Mouse (Mus musculus) liver, embryonic 13.5 days (tissue): Measurements from ENCODE around the gene Fam114a1. TPM values are rescaled to one million over a fixed set of nuclear protein-coding genes. Genes with fewer than 3 reads are reported as not detected.

Experiments
- ATAC-seq: fragments of 200-750 bp; cut with Nextera tagmentation; 2 replicates; pipeline ENCODE4 v1.8.0; 2017; ENCODE audit warnings: low read depth, mild to moderate bottlenecking, moderate number of reproducible peaks, moderate library complexity
- DNase-seq: peaks from one replicate; pipeline ENCODE4 v3.0.0; 2022
- H3K27ac ChIP-seq: fragments of 300-500 bp; sonication (generic); 2 replicates; pipeline ENCODE4 v1.5.1; 2015; ENCODE audit warnings: moderate library complexity, mild to moderate bottlenecking, inconsistent platforms
- H3K27me3 ChIP-seq: fragments of 300-500 bp; sonication (generic); 2 replicates; pipeline ENCODE4 v1.6.1; 2015; ENCODE audit warnings: mild to moderate bottlenecking, inconsistent platforms
- H3K36me3 ChIP-seq: fragments of 300-500 bp; sonication (generic); 2 replicates; pipeline ENCODE4 v1.6.1; 2015; ENCODE audit warnings: mild to moderate bottlenecking, inconsistent platforms
- H3K4me1 ChIP-seq: fragments of 300-500 bp; sonication (generic); replicated peaks from 2 replicates; pipeline ENCODE4 v1.6.1; 2015; ENCODE audit warnings: inconsistent platforms
- H3K4me2 ChIP-seq: fragments of 300-500 bp; sonication (generic); 2 replicates; pipeline ENCODE4 v1.6.1; 2015; ENCODE audit warnings: inconsistent platforms, mild to moderate bottlenecking, moderate library complexity
- H3K4me3 ChIP-seq: fragments of 300-500 bp; sonication (generic); replicated peaks from 2 replicates; pipeline ENCODE4 v1.5.1; 2015; ENCODE audit warnings: mild to moderate bottlenecking, inconsistent platforms
- H3K9ac ChIP-seq: fragments of 300-500 bp; sonication (generic); 2 replicates; pipeline ENCODE4 v1.6.1; 2015; ENCODE audit warnings: mild to moderate bottlenecking, inconsistent platforms
- H3K9me3 ChIP-seq: fragments of 300-500 bp; sonication (generic); replicated peaks from 2 replicates; pipeline ENCODE4 v1.6.1; 2016; ENCODE audit warnings: inconsistent platforms
- WGBS: fragments of 180-500 bp; shearing (Covaris S2); methylation state at CpG from one replicate; pipeline ENCODE4 v1.1.7; 2015; ENCODE audit not compliant: insufficient replicate concordance; 5-methylcytosine and 5-hydroxymethylcytosine counted together
- polyA plus RNA-seq: library from polyadenylated mRNA; unstranded; fragments of >200 nt; fragmentation: Nextera tagmentation; extraction: Ambion mirVana; gene quantifications from 2 replicates; pipeline ENCODE4 v1.2.1, GENCODE M21; 2015

Fam114a1 gene
- polyA plus RNA-seq, 1 experiment from 2014 or later = 12.3 TPM

- H3K4me2 ChIP-seq = no peak overlapping the region
- no peak for DNase-seq
- WGBS = 66% methylated on average over 11 of the region's 11 CpGs
These were observed 69.1 kb downstream of the Fam114a1 start for GRCm38 (mm10) chr5:65038811-65039571.

GRCm38 (mm10) chr5:65040463-65040862 is 70.6 kb downstream of the Fam114a1 start:
- Histone ChIP-seq H3K27me3 (no peaks in the 10 kb centered on the region), H3K36me3 (0 out of 2 replicates have a peak, but pooled peaks cover 4% of the 10 kb centered on the region), H3K9ac (no peak overlapping the region), H3K27ac (no peak overlapping the region), H3K4me3 (no peak overlapping the region), H3K4me2 (no peak overlapping the region), H3K9me3 (no peaks in the 10 kb centered on the region), H3K4me1 (no peaks in the 10 kb centered on the region)
- WGBS = 54% methylated on average over 5 of the region's 5 CpGs
- ATAC-seq (no peak), DNase-seq (no peak)

More at GRCm38 (mm10) chr5:65038811-65039571, 69.1 kb downstream of the Fam114a1 start:
- no peaks in the 10 kb centered on the region for H3K4me1 ChIP-seq
- no peak overlapping the region for H3K27ac ChIP-seq
- no peak for ATAC-seq
- 0 out of 2 replicates have a peak, but pooled peaks cover 4% of the 10 kb centered on the region for H3K36me3 ChIP-seq
- no peak overlapping the region for H3K4me3 ChIP-seq
- no peaks in the 10 kb centered on the region for H3K27me3 ChIP-seq
- H3K9ac ChIP-seq = no peak overlapping the region
- H3K9me3 ChIP-seq = no peaks in the 10 kb centered on the region

DNA sequence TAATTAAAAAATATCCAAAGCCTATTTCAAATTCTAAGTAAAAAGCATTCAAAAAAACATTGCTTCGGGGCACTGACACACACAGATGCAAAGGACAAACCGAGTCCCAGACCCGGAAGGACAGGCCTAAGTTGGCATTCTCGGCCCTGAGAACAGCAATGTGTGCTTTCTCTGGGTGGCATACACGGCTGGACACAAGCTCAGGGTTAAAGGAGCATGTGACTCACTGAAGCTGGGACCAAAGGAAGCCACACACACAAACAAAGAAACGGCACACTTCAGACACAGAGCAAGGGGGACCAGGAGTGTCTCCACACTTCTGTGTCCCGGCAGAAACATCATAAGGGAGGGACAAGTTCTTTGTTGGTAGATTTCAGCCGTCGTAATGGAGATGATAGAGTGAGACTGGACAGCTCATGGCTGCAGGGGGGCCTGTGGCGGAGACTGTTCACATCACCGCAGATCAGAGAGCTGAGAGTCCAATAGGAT is 73.6 kb downstream of the Fam114a1 start:
- no peak overlapping the region for H3K27ac ChIP-seq
- no peak for DNase-seq
- H3K4me2 ChIP-seq = no peak overlapping the region

DNA sequence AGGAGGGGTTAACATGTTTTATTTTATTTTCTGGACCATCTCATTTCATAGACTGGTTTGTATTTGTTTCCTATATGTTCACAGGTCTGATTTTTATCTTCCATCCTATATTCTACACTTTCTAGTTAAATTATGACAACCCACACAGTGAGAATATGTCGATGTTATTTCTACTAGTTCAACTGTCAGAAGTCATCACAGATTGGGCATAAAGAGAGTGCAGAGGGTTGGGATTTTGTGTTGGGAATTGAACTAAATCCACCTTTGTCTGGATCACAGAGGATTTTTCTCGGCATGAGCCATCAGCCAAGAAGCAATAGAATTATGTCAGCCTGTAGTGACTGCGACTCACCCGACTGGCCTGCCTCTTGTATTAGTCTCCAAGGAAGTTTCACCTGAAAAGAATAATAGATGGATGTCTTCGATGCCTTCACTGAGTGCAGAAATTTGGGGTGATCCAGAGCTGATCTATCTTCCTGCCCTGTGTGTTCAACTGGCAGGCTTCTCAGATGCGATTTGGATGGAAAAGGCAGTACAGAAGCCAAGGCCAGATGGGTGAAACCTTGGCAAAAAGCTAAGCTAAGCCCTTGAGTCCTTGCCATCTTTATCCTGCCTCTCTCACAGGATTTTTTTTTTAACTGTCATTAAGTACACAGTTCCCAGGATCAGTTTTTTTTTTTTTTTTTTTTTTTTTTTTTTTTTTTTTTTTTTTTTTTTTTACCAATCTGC is 75.9 kb downstream of the Fam114a1 start:
- ATAC-seq (no peak), DNase-seq (no peak)
- H3K4me1 ChIP-seq = no peaks in the 10 kb centered on the region
- no peaks in the 10 kb centered on the region for H3K27me3 ChIP-seq
- 75% methylated on average over 6 of the region's 6 CpGs for WGBS
- no peak overlapping the region for H3K27ac ChIP-seq
- no peaks in the 10 kb centered on the region for H3K36me3 ChIP-seq
- no peak overlapping the region for H3K9ac ChIP-seq
- H3K4me3 ChIP-seq = no peak overlapping the region
- H3K4me2 ChIP-seq = no peak overlapping the region
- H3K9me3 ChIP-seq = no peaks in the 10 kb centered on the region

More for the DNA sequence above, 73.6 kb downstream of the Fam114a1 start:
- H3K4me1 ChIP-seq = no peaks in the 10 kb centered on the region
- no peak overlapping the region for H3K9ac ChIP-seq
- H3K36me3 ChIP-seq = 0 out of 2 replicates have a peak, but pooled peaks cover 4% of the 10 kb centered on the region
- H3K27me3 ChIP-seq = no peaks in the 10 kb centered on the region
- no peak for ATAC-seq
- H3K9me3 ChIP-seq = no peaks in the 10 kb centered on the region
- H3K4me3 ChIP-seq = no peak overlapping the region
- 72% methylated on average over 11 of the region's 11 CpGs for WGBS

DNA sequence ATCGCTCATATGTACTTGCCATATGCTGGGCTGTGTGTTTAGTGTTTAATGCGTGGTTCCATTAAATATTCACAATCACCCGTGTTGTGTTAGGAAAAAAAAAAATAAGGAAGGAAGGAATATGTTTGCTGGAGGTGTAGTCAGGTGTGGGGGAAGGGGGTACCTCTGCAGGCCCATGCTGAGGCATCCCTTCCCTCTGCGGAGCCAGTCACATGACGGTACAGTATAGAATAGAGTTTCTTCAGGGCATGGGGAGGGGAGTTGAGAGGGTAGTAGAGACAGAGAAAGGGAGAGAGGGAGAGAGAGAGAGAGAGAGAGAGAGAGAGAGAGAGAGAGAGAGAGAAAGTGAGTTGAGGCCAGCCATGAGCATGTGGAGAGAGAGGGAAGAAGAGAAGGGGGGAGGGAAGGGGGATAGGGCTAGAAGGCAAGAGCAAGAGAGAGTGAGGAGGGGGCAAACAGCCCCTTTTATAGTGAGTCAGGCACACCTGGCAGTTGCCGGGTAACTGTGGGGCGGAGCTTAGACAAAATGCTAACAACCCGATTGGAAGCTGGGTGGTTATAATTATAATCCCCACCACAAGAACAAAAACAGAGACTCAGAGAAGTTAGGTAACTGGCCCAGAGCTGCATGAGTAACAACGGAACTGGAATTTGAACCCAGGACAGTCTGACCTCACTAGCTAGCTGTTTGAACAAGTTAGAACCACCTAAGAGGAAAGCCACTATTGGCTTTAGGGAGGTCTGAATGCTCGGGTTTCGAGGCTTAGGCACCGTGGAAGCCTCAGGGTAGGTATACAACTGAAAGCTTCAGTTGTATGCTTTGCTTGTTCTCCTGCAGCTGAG is 76.8 kb downstream of the Fam114a1 start:
- no peaks in the 10 kb centered on the region for H3K9me3 ChIP-seq
- no peak overlapping the region for H3K27ac ChIP-seq
- 58% methylated on average over 12 of the region's 12 CpGs for WGBS
- H3K4me3 ChIP-seq = no peak overlapping the region
- no peak overlapping the region for H3K4me2 ChIP-seq
- ATAC-seq (no peak), DNase-seq (no peak)
- no peaks in the 10 kb centered on the region for H3K36me3 ChIP-seq
- H3K27me3 ChIP-seq = no peaks in the 10 kb centered on the region
- H3K9ac ChIP-seq = no peak overlapping the region
- no peaks in the 10 kb centered on the region for H3K4me1 ChIP-seq

GRCm38 (mm10) chr5:65047285-65047855 is 77.5 kb downstream of the Fam114a1 start:
- no peak for DNase-seq
- H3K9me3 ChIP-seq = no peaks in the 10 kb centered on the region
- 68% methylated on average over 12 of the region's 12 CpGs for WGBS
- no peaks in the 10 kb centered on the region for H3K27me3 ChIP-seq
- no peak overlapping the region for H3K27ac ChIP-seq
- H3K36me3 ChIP-seq = no peaks in the 10 kb centered on the region
- no peaks in the 10 kb centered on the region for H3K4me1 ChIP-seq
- no peak overlapping the region for H3K9ac ChIP-seq
- H3K4me2 ChIP-seq = no peak overlapping the region
- no peak overlapping the region for H3K4me3 ChIP-seq
- no peak; the same call in 1 of the 2 replicates for ATAC-seq

DNA sequence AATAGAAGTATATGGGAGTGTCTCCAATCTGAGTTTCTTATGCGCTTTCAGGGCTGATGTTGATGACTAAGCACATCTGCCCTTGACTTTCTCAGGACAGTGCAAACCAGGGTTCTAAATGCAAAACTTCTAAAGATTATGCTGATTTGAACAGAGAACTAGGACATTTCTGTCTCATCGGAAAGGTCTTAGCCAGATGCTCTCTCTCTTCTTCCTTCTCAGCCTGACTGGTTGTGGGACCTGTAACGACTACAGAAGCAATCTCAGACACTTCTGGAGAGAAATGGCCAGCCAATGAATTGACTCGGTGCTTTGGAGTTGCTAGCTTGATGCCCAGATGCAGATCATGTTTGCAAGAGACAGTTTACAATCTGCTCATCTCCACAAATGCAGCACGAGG is 80.0 kb downstream of the Fam114a1 start:
- H3K27me3 ChIP-seq = no peaks in the 10 kb centered on the region
- no peaks in the 10 kb centered on the region for H3K36me3 ChIP-seq
- 70% methylated on average over 5 of the region's 5 CpGs for WGBS
- no peak overlapping the region for H3K4me2 ChIP-seq
- H3K4me1 ChIP-seq = no peaks in the 10 kb centered on the region
- H3K9me3 ChIP-seq = no peaks in the 10 kb centered on the region
- no peak overlapping the region for H3K4me3 ChIP-seq
- no peak overlapping the region for H3K27ac ChIP-seq
- DNase-seq (no peak), ATAC-seq (no peak)
- no peak overlapping the region for H3K9ac ChIP-seq

- ATAC-seq = no peak
These were observed 81.6 kb downstream of the Fam114a1 start for GRCm38 (mm10) chr5:65051513-65051912.

GRCm38 (mm10) chr5:65057596-65057995 is 87.7 kb downstream of the Fam114a1 start:
- Histone ChIP-seq H3K9ac (no peak overlapping the region), H3K4me1 (no peaks in the 10 kb centered on the region), H3K27ac (no peak overlapping the region), H3K27me3 (no peaks in the 10 kb centered on the region), H3K9me3 (no peaks in the 10 kb centered on the region), H3K36me3 (no peaks in the 10 kb centered on the region), H3K4me2 (no peak overlapping the region), H3K4me3 (no peak overlapping the region)
- DNase-seq = no peak
- no peak for ATAC-seq
- WGBS = 87% methylated on average over 6 of the region's 6 CpGs

More at GRCm38 (mm10) chr5:65051513-65051912, 81.6 kb downstream of the Fam114a1 start:
- Histone ChIP-seq H3K36me3 (no peaks in the 10 kb centered on the region), H3K4me2 (no peak overlapping the region), H3K9me3 (no peaks in the 10 kb centered on the region), H3K27me3 (no peaks in the 10 kb centered on the region), H3K27ac (no peak overlapping the region), H3K4me1 (no peaks in the 10 kb centered on the region), H3K4me3 (no peak overlapping the region), H3K9ac (no peak overlapping the region)
- DNase-seq = no peak
- 57% methylated on average over 3 of the region's 3 CpGs for WGBS

- no peak overlapping the region for H3K9ac ChIP-seq
These were observed 89.9 kb downstream of the Fam114a1 start for GRCm38 (mm10) chr5:65059806-65060205.

More at GRCm38 (mm10) chr5:65059806-65060205, 89.9 kb downstream of the Fam114a1 start:
- WGBS = 65% methylated on average over 2 of the region's 2 CpGs
- no peak for ATAC-seq
- no peak for DNase-seq
- Histone ChIP-seq H3K36me3 (no peaks in the 10 kb centered on the region), H3K4me1 (no peaks in the 10 kb centered on the region), H3K9me3 (no peaks in the 10 kb centered on the region), H3K4me3 (no peak overlapping the region), H3K4me2 (no peak overlapping the region), H3K27me3 (no peaks in the 10 kb centered on the region), H3K27ac (no peak overlapping the region)
